Mouse (Mus musculus) kidney, adult 18-20 months (tissue): ENCODE results near the gene Fanci.

ENCODE experiments used
- DNase-seq: peaks from one replicate; pipeline ENCODE4 v3.0.0; 2021

Gene Fanci

GRCm38 (mm10) chr7:79465461-79466044 lies 73.8 kb downstream of the Fanci start:
- no peak for DNase-seq

- peak; percentile 100 for DNase-seq
These were observed 74.5 kb downstream of the Fanci start, which contains the start of gene Polg for GRCm38 (mm10) chr7:79466053-79466901. Polg (minus strand) TSS chr7:79466362.

- no peak for DNase-seq
These were observed 76.2 kb downstream of the Fanci start for GRCm38 (mm10) chr7:79467951-79468350.

GRCm38 (mm10) chr7:79468994-79469393 lies 77.3 kb downstream of the Fanci start:
- no peak for DNase-seq

- DNase-seq: no peak
These were observed 78.0 kb downstream of the Fanci start for GRCm38 (mm10) chr7:79469766-79470165.

GRCm38 (mm10) chr7:79470718-79471117 lies 79.0 kb downstream of the Fanci start:
- no peak for DNase-seq

- DNase-seq: no peak
These were observed 79.7 kb downstream of the Fanci start for GRCm38 (mm10) chr7:79471436-79471835.

GRCm38 (mm10) chr7:79472792-79473191 lies 81.1 kb downstream of the Fanci start:
- no peak for DNase-seq

GRCm38 (mm10) chr7:79473496-79474194 lies 81.9 kb downstream of the Fanci start:
- DNase-seq: no peak

GRCm38 (mm10) chr7:79474831-79475399 lies 83.2 kb downstream of the Fanci start:
- DNase-seq: no peak

- DNase-seq: no peak
These were observed 94.8 kb downstream of the Fanci start for GRCm38 (mm10) chr7:79486528-79486927.

- DNase-seq: peak; percentile 49
These were observed 102.2 kb downstream of the Fanci start for GRCm38 (mm10) chr7:79493915-79494314.

GRCm38 (mm10) chr7:79495988-79496815 lies 104.5 kb downstream of the Fanci start:
- peak; percentile 89 for DNase-seq

- DNase-seq: no peak
These were observed 105.1 kb downstream of the Fanci start for GRCm38 (mm10) chr7:79496816-79497328.

- no peak for DNase-seq
These were observed 106.0 kb downstream of the Fanci start for GRCm38 (mm10) chr7:79497701-79498115.

GRCm38 (mm10) chr7:79498356-79498755 lies 106.6 kb downstream of the Fanci start:
- DNase-seq: no peak

- DNase-seq: peak; percentile 43
These were observed 107.4 kb downstream of the Fanci start for GRCm38 (mm10) chr7:79498965-79499595.
